Mouse (Mus musculus): ENCODE results near the gene Gm17535. TPM values are rescaled to one million over a fixed set of nuclear protein-coding genes. Genes with fewer than 3 reads are reported as not detected.
"Not testable (repeated sequence)": the region's sequence is repeated elsewhere in the genome, so short reads cannot be mapped to it uniquely, and the experiment has no call there.

Gm17535 gene
- total RNA-seq, 1 experiment from 2014 or later = 5.7 TPM

DNA sequence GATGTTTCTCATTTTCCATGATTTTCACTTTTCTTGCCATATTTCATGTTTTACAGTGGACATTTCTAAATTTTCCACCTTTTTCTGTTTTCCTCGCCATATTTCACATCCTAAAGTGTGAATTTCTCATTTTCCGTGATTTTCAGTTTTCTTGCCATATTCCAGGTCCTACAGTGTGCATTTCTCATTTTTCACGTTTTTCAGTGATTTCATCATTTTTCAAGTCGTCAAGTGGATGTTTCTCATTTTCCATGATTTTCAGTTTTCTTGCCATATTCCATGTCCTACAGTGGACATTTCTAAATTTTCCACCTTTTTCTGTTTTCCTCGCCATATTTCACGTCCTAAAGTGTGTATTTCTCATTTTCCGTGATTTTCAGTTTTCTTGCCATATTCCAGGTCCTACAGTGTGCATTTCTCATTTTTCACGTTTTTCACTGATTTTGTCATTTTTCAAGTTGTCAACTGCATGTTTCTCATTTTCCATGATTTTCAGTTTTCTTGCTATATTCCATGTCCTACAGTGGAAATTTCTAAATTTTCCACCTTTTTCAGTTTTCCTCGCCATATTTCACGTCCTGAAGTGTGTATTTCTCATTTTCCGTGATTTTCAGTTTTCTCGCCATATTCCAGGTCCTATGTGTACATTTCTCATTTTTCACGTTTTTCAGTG, 11.0 kb upstream of the Gm17535 start, which contains the start of gene Gm10718:
Gm10718 (plus strand) TSS at position 236 of the 673 bp plus-strand sequence.
- ATAC-seq (replicated peaks; ENCODE audit: insufficient number of reproducible peaks, low FRiP score, low TSS enrichment, poor library complexity, severe bottlenecking) = not testable (repeated sequence)

- ATAC-seq (replicated peaks; ENCODE audit: insufficient number of reproducible peaks, low FRiP score, low TSS enrichment, poor library complexity, severe bottlenecking) = not testable (repeated sequence)
These were observed 10.3 kb upstream of the Gm17535 start for GRCm38 (mm10) chr9:3023985-3024648.

DNA sequence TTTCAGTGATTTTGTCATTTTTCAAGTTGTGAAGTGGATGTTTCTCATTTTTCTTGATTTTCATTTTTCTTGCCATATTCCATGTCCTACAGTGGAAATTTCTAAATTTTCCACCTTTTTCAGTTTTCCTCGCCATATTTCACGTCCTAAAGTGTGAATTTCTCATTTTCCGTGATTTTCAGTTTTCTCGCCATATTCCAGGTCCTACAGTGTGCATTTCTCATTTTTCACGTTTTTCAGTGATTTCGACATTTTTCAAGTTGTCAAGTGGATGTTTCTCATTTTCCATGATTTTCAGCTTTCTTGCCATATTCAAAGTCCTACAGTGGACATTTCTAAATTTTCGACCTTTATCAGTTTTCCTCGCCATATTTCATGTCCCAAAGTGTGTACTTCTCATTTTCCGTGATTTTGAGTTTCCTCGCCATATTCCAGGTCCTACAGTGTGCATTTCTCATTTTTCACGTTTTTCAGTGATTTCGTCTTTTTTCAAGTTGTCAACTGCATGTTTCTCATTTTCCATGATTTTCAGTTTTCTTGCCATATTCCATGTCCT, 9.4 kb upstream of the Gm17535 start, which contains the start of gene Gm10717:
Gm10717 (plus strand) TSS at position 506 of the 556 bp plus-strand sequence.
- not testable (repeated sequence) for ATAC-seq (replicated peaks; ENCODE audit: insufficient number of reproducible peaks, low FRiP score, low TSS enrichment, poor library complexity, severe bottlenecking)

- ATAC-seq (replicated peaks; ENCODE audit: insufficient number of reproducible peaks, low FRiP score, low TSS enrichment, poor library complexity, severe bottlenecking) = not testable (repeated sequence)
These were observed 8.7 kb upstream of the Gm17535 start for GRCm38 (mm10) chr9:3025653-3026052.

- ATAC-seq (replicated peaks; ENCODE audit: insufficient number of reproducible peaks, low FRiP score, low TSS enrichment, poor library complexity, severe bottlenecking) = not testable (repeated sequence)
These were observed 8.3 kb upstream of the Gm17535 start for GRCm38 (mm10) chr9:3026136-3026535.

GRCm38 (mm10) chr9:3026741-3027140, 7.7 kb upstream of the Gm17535 start:
- not testable (repeated sequence) for ATAC-seq (replicated peaks; ENCODE audit: insufficient number of reproducible peaks, low FRiP score, low TSS enrichment, poor library complexity, severe bottlenecking)

DNA sequence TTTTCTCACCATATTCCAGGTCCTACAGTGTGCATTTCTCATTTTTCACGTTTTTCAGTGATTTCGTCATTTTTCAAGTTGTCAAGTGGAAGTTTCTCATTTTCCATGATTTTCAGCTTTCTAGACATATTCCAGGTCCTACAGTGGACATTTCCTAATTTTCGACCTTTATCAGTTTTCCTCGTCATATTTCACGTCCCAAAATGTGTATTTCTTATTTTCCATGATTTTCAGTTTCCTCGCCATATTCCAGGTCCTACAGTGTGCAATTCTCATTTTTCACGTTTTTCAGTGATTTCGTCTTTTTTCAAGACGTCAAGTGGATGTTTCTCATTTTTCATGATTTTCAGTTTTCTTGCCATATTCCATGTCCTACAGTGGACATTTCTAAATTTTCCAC, 7.2 kb upstream of the Gm17535 start:
- ATAC-seq (replicated peaks; ENCODE audit: insufficient number of reproducible peaks, low FRiP score, low TSS enrichment, poor library complexity, severe bottlenecking) = 0 out of 2 replicates have a peak, but pooled peaks have one; percentile 11

DNA sequence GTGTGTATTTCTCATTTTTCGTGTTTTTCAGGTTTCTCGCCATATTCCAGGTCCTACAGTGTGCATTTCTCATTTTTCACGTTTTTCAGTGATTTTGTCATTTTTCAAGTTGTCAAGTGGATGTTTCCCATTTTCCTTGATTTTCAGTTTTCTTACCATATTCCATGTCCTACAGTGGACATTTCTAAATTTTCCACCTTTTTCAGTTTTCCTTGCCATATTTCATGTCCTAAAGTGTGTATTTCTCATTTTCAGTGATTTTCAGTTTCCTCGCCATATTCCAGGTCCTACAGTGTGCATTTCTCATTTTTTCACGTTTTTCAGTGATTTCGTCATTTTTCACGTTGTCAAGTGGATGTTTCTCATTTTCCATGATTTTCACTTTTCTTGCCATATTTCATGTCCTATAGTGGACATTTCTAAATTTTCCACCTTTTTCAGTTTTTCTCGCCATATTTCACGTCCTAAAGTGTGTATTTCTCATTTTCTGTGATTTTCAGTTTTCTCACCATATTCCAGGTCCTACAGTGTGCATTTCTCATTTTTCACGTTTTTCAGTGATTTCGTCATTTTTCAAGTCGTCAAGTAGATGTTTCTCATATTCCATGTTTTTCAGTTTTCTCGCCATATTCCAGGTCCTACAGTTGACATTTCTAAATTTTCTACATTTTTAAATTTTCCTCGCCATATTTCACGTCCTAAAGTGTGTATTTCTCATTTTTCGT, 5.0 kb upstream of the Gm17535 start:
- ATAC-seq (replicated peaks; ENCODE audit: insufficient number of reproducible peaks, low FRiP score, low TSS enrichment, poor library complexity, severe bottlenecking) = not testable (repeated sequence)

DNA sequence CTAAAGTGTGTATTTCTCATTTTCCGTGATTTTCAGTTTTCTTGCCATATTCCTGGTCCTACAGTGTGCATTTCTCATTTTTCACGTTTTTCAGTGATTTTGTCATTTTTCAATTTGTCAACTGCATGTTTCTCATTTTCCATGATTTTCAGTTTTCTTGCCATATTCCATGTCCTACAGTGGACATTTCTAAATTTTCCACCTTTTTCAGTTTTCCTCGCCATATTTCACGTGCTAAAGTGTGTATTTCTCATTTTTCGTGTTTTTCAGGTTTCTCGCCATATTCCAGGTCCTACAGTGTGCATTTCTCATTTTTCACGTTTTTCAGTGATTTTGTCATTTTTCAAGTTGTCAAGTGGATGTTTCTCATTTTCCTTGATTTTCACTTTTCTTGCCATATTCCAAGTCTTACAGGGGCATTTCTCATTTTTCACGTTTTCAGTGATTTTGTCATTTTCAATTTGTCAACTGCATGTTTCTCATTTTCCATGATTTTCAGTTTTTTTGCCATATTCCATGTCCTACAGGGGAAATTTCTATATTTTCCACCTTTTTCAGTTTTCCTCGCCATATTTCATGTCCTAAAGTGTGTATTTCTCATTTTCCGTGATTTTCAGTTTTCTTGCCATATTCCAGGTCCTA, 3.6 kb upstream of the Gm17535 start:
- not testable (repeated sequence) for ATAC-seq (replicated peaks; ENCODE audit: insufficient number of reproducible peaks, low FRiP score, low TSS enrichment, poor library complexity, severe bottlenecking)

DNA sequence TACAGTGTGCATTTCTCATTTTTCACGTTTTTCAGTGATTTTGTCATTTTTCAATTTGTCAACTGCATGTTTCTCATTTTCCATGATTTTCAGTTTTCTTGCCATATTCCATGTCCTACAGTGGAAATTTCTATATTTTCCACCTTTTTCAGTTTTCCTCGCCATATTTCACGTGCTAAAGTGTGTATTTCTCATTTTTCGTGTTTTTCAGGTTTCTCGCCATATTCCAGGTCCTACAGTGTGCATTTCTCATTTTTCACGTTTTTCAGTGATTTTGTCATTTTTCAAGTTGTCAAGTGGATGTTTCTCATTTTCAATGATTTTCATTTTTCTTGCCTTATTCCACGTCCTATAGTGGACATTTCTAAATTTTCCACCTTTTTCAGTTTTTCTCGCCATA, 2.2 kb downstream of the Gm17535 start, which contains the start of gene Gm10715:
Gm10715 (plus strand) TSS at position 301 of the 400 bp plus-strand sequence.
- not testable (repeated sequence) for ATAC-seq (replicated peaks; ENCODE audit: insufficient number of reproducible peaks, low FRiP score, low TSS enrichment, poor library complexity, severe bottlenecking)

DNA sequence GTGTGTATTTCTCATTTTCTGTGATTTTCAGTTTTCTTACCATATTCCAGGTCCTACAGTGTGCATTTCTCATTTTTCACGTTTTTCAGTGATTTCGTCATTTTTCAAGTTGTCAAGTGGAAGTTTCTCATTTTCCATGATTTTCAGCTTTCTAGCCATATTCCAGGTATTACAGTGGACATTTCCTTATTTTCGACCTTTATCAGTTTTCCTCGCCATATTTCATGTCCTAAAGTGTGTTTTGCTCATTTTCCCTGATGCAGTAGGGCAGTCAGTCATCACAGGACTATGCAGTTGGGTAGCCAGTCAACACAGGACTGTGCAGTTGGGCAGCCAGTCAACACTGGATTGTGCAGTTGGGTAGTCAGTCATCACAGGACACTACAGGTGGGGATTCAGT, 3.8 kb downstream of the Gm17535 start:
- not testable (repeated sequence) for ATAC-seq (replicated peaks; ENCODE audit: insufficient number of reproducible peaks, low FRiP score, low TSS enrichment, poor library complexity, severe bottlenecking)

Other genes with a start within 250 kb of the Gm17535 start
- 1.5 to 1.6 TPM in 2 of 3 replicates, not detected in the other for gene Gm10722, start 33.7 kb upstream of the Gm17535 start, total RNA-seq (2017)
- 3.6 to 13.9 TPM (median 4.9 TPM) in 3 replicates for gene Gm11168, start 31.3 kb upstream of the Gm17535 start, total RNA-seq (2017)
- gene Gm10721, start 21.5 kb upstream of the Gm17535 start, total RNA-seq (2017) = 2.2 to 13.2 TPM (median 2.9 TPM) in 3 replicates
- 8.3 to 8.9 TPM in 2 of 3 replicates, not detected in the other for gene Gm10720, start 18.9 kb upstream of the Gm17535 start, total RNA-seq (2017)
- gene Gm10719, start 17.2 kb upstream of the Gm17535 start, total RNA-seq (2017) = 12.8 to 35.6 TPM (median 16.9 TPM) in 3 replicates
- 6.9 to 18.1 TPM (median 11.9 TPM) in 3 replicates for gene Gm10718, start 11.1 kb upstream of the Gm17535 start, total RNA-seq (2017)
- gene Gm10717, start 9.2 kb upstream of the Gm17535 start, total RNA-seq (2017) = 14.4 to 29.9 TPM (median 21.2 TPM) in 3 replicates
- 0.76 to 5.5 TPM (median 1.6 TPM) in 3 replicates for gene Gm10715, start 2.3 kb downstream of the Gm17535 start, total RNA-seq (2017)

Measured in monocyte, adult 5-6 weeks (primary cell).